Mouse (Mus musculus): ENCODE results near the gene Ajm1.

GRCm38 (mm10) chr2:25536531-25536930, 45.0 kb downstream of the Ajm1 start:
- TF ChIP-seq CTCF (IDR thresholded peaks at IDR 0.05; ENCODE audit: low read depth, low read length) (no peak), TAL1 (conservative IDR thresholded peaks at IDR 0.05; ENCODE audit: low read depth, low read length) (no peak)

Measured in G1E (cell line).